Mouse (Mus musculus): Measurements from ENCODE around the gene Daam1. TPM values are rescaled to one million over a fixed set of nuclear protein-coding genes. Genes with fewer than 3 reads are reported as not detected.

Daam1 gene
- polyA plus RNA-seq, 1 experiment from 2014 or later: 7.7 TPM

DNA sequence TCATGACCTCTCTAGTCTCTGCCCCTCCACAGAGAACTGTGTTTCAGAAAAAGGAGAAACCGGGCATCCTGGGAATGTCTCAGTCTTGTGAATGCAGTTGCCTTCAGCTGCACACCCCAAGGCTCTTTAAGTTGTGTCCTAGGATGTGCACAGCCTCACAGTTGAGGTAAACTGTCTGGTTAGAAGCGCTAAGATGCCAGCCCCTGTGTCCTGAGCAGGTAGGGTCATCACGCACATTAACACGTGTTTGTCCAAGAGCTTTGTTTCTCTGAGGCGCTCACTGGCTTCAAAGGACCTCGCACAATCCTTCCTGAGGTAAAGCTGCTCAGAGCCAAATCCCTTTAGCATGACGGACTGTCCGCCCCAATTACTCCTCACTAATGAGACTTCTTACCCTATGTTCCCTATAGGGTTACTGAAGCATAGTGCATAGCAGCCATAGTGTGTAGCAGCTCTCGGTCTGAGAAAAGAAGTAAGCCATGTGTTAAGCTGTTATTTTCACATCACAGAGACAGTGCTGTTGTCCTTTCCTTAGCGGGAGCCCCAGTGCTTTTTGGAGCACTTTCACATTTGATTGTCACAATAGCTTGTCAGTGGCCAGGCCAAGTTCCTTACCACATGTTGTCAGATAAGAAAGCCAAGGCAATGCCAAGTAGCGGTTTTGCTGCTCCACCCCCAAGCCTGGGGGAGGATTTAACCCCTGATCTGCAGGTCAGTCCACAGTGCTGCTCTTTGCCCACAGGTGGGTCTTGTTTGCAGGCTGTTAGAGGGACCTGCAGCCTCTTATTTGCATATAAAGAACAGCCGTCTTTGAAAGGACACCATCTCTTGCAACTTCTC, 147.9 kb downstream of the Daam1 start:
- Histone ChIP-seq H3K36me3 (ENCODE audit: control insufficient read depth, insufficient read depth, low read length) (peaks cover 5% of the 10 kb centered on the region; the same call in 1 of the 2 replicates), H3K9ac (ENCODE audit: low read depth, low read length) (no peak overlapping the region), H3K27me3 (replicated peaks; ENCODE audit: control insufficient read depth, insufficient read depth, low read length) (no peaks in the 10 kb centered on the region), H3K4me2 (ENCODE audit: low read depth, low read length) (no peak overlapping the region), H3K4me1 (ENCODE audit: control insufficient read depth, insufficient read depth, low read length) (no peaks in the 10 kb centered on the region), H3K27ac (ENCODE audit: low read length) (no peak overlapping the region), H3K4me3 (ENCODE audit: low read length) (no peak overlapping the region), H3K9me3 (ENCODE audit: control insufficient read depth, low read length) (no peaks in the 10 kb centered on the region)
- 77% methylated on average over 12 of the region's 12 CpGs for WGBS
- no peak for ATAC-seq

GRCm38 (mm10) chr12:71980166-71980565, 149.3 kb downstream of the Daam1 start:
- H3K27ac ChIP-seq (ENCODE audit: low read length): no peak overlapping the region
- no peaks in the 10 kb centered on the region for H3K9me3 ChIP-seq (ENCODE audit: control insufficient read depth, low read length)
- H3K27me3 ChIP-seq (replicated peaks; ENCODE audit: control insufficient read depth, insufficient read depth, low read length): no peaks in the 10 kb centered on the region
- no peak for ATAC-seq
- WGBS: 79% methylated on average over 6 of the region's 6 CpGs
- peaks cover 5% of the 10 kb centered on the region; the same call in 1 of the 2 replicates for H3K36me3 ChIP-seq (ENCODE audit: control insufficient read depth, insufficient read depth, low read length)
- no peaks in the 10 kb centered on the region for H3K4me1 ChIP-seq (ENCODE audit: control insufficient read depth, insufficient read depth, low read length)
- no peak overlapping the region for H3K4me3 ChIP-seq (ENCODE audit: low read length)
- H3K4me2 ChIP-seq (ENCODE audit: low read depth, low read length): no peak overlapping the region
- no peak overlapping the region for H3K9ac ChIP-seq (ENCODE audit: low read depth, low read length)

DNA sequence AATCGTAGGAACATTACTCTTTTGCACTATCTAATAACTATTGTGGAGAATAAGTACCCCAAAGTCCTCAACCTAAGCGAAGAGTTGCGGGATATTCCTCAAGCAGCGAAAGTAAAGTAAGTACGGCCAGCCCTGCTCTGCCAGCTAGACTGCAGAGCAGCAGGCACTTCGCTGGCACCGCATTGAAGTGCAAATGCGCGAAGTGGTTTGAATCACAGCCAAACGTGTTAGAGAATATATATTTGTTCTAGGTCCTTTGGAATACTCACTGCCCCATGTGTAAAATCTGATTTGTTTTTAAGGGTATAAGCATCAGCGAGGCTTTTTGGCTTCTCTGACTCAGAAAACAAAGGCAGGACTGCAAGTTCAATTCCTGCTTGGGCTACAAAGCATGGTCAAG, 149.9 kb downstream of the Daam1 start:
- 90% methylated on average over 11 of the region's 11 CpGs for WGBS

DNA sequence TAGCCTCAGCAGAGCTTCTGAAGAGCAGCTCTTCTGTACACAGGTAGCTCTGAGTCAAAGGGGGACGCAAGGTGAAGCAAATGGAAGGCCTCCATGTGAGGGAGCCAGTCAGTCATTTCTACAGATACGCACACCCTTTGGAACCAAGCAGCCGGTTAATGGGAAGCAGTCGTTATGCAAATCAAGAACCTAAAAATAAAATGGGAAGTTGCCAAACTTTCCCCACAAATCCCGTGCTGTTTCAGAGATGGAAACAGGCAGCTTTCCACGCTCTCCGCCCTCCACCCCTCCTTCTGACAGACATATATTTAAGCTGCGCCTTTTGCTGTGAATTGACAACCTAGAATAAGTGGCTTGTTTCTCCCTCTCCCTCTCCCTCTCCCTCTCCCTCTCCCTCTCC, 150.4 kb downstream of the Daam1 start:
- Histone ChIP-seq H3K4me1 (ENCODE audit: control insufficient read depth, insufficient read depth, low read length) (no peaks in the 10 kb centered on the region), H3K27ac (ENCODE audit: low read length) (no peak overlapping the region), H3K4me3 (ENCODE audit: low read length) (no peak overlapping the region), H3K27me3 (replicated peaks; ENCODE audit: control insufficient read depth, insufficient read depth, low read length) (no peaks in the 10 kb centered on the region), H3K36me3 (ENCODE audit: control insufficient read depth, insufficient read depth, low read length) (peaks cover 10% of the 10 kb centered on the region), H3K9me3 (ENCODE audit: control insufficient read depth, low read length) (no peaks in the 10 kb centered on the region), H3K4me2 (ENCODE audit: low read depth, low read length) (no peak overlapping the region), H3K9ac (ENCODE audit: low read depth, low read length) (no peak overlapping the region)
- 81% methylated on average over 8 of the region's 8 CpGs for WGBS
- no peak for ATAC-seq

More for the DNA sequence above, 149.9 kb downstream of the Daam1 start:
- ATAC-seq: no peak
- no peaks in the 10 kb centered on the region for H3K4me1 ChIP-seq (ENCODE audit: control insufficient read depth, insufficient read depth, low read length)
- no peaks in the 10 kb centered on the region for H3K9me3 ChIP-seq (ENCODE audit: control insufficient read depth, low read length)
- no peak overlapping the region for H3K9ac ChIP-seq (ENCODE audit: low read depth, low read length)
- no peaks in the 10 kb centered on the region for H3K27me3 ChIP-seq (replicated peaks; ENCODE audit: control insufficient read depth, insufficient read depth, low read length)
- H3K27ac ChIP-seq (ENCODE audit: low read length): no peak overlapping the region
- peaks cover 7% of the 10 kb centered on the region for H3K36me3 ChIP-seq (ENCODE audit: control insufficient read depth, insufficient read depth, low read length)
- H3K4me2 ChIP-seq (ENCODE audit: low read depth, low read length): no peak overlapping the region
- H3K4me3 ChIP-seq (ENCODE audit: low read length): no peak overlapping the region

- Histone ChIP-seq H3K36me3 (ENCODE audit: control insufficient read depth, insufficient read depth, low read length) (peaks cover 10% of the 10 kb centered on the region), H3K4me1 (ENCODE audit: control insufficient read depth, insufficient read depth, low read length) (no peaks in the 10 kb centered on the region), H3K27ac (ENCODE audit: low read length) (no peak overlapping the region), H3K9me3 (ENCODE audit: control insufficient read depth, low read length) (no peaks in the 10 kb centered on the region), H3K27me3 (replicated peaks; ENCODE audit: control insufficient read depth, insufficient read depth, low read length) (no peaks in the 10 kb centered on the region), H3K9ac (ENCODE audit: low read depth, low read length) (no peak overlapping the region), H3K4me3 (ENCODE audit: low read length) (no peak overlapping the region), H3K4me2 (ENCODE audit: low read depth, low read length) (no peak overlapping the region)
- 75% methylated on average over 5 of the region's 5 CpGs for WGBS
- no peak for ATAC-seq
Measured at GRCm38 (mm10) chr12:71981791-71982190, 150.9 kb downstream of the Daam1 start.

GRCm38 (mm10) chr12:71983102-71983715, 152.3 kb downstream of the Daam1 start:
- Histone ChIP-seq H3K4me1 (ENCODE audit: control insufficient read depth, insufficient read depth, low read length) (no peaks in the 10 kb centered on the region), H3K9me3 (ENCODE audit: control insufficient read depth, low read length) (no peaks in the 10 kb centered on the region), H3K4me2 (ENCODE audit: low read depth, low read length) (no peak overlapping the region), H3K9ac (ENCODE audit: low read depth, low read length) (no peak overlapping the region), H3K27ac (ENCODE audit: low read length) (no peak overlapping the region), H3K27me3 (replicated peaks; ENCODE audit: control insufficient read depth, insufficient read depth, low read length) (no peaks in the 10 kb centered on the region), H3K36me3 (ENCODE audit: control insufficient read depth, insufficient read depth, low read length) (peaks cover 7% of the 10 kb centered on the region), H3K4me3 (ENCODE audit: low read length) (no peak overlapping the region)
- WGBS: 76% methylated on average over 10 of the region's 10 CpGs
- no peak for ATAC-seq

GRCm38 (mm10) chr12:71987161-71987560, 156.3 kb downstream of the Daam1 start:
- no peak overlapping the region for H3K9ac ChIP-seq (ENCODE audit: low read depth, low read length)
- no peaks in the 10 kb centered on the region for H3K4me1 ChIP-seq (ENCODE audit: control insufficient read depth, insufficient read depth, low read length)
- H3K9me3 ChIP-seq (ENCODE audit: control insufficient read depth, low read length): no peaks in the 10 kb centered on the region
- H3K4me3 ChIP-seq (ENCODE audit: low read length): no peak overlapping the region
- ATAC-seq: no peak
- H3K4me2 ChIP-seq (ENCODE audit: low read depth, low read length): no peak overlapping the region
- 81% methylated on average over 2 of the region's 2 CpGs for WGBS
- peaks cover 5% of the 10 kb centered on the region; the same call in 1 of the 2 replicates for H3K36me3 ChIP-seq (ENCODE audit: control insufficient read depth, insufficient read depth, low read length)
- no peaks in the 10 kb centered on the region for H3K27me3 ChIP-seq (replicated peaks; ENCODE audit: control insufficient read depth, insufficient read depth, low read length)
- H3K27ac ChIP-seq (ENCODE audit: low read length): no peak overlapping the region

DNA sequence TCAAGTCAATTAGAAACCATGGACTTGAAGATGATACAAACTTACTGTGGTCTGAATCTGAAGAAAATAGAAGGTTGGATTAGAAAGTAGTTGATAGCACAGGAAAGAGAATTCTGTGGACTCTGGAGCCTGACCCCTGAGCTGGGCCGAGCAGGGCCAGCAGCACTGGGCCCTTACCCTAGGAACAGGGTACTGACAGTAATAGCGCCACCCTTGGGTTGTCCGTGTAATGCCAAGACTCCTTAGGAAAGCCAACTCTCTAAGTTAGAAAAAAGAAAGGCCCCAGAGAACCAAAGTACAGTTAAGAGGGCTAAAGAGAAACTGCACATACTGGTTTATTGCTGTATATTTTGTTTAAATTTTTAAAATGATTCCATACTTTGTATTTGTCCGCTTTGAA, 157.0 kb downstream of the Daam1 start:
- no peaks in the 10 kb centered on the region for H3K27me3 ChIP-seq (replicated peaks; ENCODE audit: control insufficient read depth, insufficient read depth, low read length)
- ATAC-seq: no peak
- H3K9ac ChIP-seq (ENCODE audit: low read depth, low read length): no peak overlapping the region
- H3K4me1 ChIP-seq (ENCODE audit: control insufficient read depth, insufficient read depth, low read length): no peaks in the 10 kb centered on the region
- peaks cover 5% of the 10 kb centered on the region; the same call in 1 of the 2 replicates for H3K36me3 ChIP-seq (ENCODE audit: control insufficient read depth, insufficient read depth, low read length)
- no peak overlapping the region for H3K4me2 ChIP-seq (ENCODE audit: low read depth, low read length)
- H3K4me3 ChIP-seq (ENCODE audit: low read length): no peak overlapping the region
- whole genome bisulfite sequencing: 90% methylated on average over 4 of the region's 4 CpGs
- H3K27ac ChIP-seq (ENCODE audit: low read length): no peak overlapping the region
- no peaks in the 10 kb centered on the region for H3K9me3 ChIP-seq (ENCODE audit: control insufficient read depth, low read length)

- no peaks in the 10 kb centered on the region for H3K9me3 ChIP-seq (ENCODE audit: control insufficient read depth, low read length)
- no peak overlapping the region for H3K27ac ChIP-seq (ENCODE audit: low read length)
- H3K4me2 ChIP-seq (ENCODE audit: low read depth, low read length): no peak overlapping the region
- no peak overlapping the region for H3K4me3 ChIP-seq (ENCODE audit: low read length)
- H3K36me3 ChIP-seq (ENCODE audit: control insufficient read depth, insufficient read depth, low read length): peaks cover 5% of the 10 kb centered on the region; the same call in 1 of the 2 replicates
- H3K27me3 ChIP-seq (replicated peaks; ENCODE audit: control insufficient read depth, insufficient read depth, low read length): no peaks in the 10 kb centered on the region
- H3K4me1 ChIP-seq (ENCODE audit: control insufficient read depth, insufficient read depth, low read length): no peaks in the 10 kb centered on the region
- ATAC-seq: no peak
- no peak overlapping the region for H3K9ac ChIP-seq (ENCODE audit: low read depth, low read length)
- WGBS: 96% methylated on average over 17 of the region's 17 CpGs
Measured at GRCm38 (mm10) chr12:71989596-71989995, 158.7 kb downstream of the Daam1 start.

Data from intestine, embryonic 16.5 days (tissue).